Mouse (Mus musculus) hindbrain, embryonic 14.5 days (tissue): ENCODE data around the gene Tmem245. TPM values are rescaled to one million over a fixed set of nuclear protein-coding genes. Genes with fewer than 3 reads are reported as not detected.

Source experiments
- ATAC-seq: fragments of 200-750 bp; cut with Nextera tagmentation; 2 replicates; pipeline ENCODE4 v1.8.0; 2017; ENCODE audit warnings: moderate number of reproducible peaks, mild to moderate bottlenecking, moderate TSS enrichment, moderate library complexity; ENCODE audit not compliant: low FRiP score
- DNase-seq: peaks from one replicate; pipeline ENCODE4 v3.0.0-alpha.2; 2015; ENCODE audit warnings: low spot score
- H3K27ac ChIP-seq: fragments of 300-500 bp; sonication (generic); 2 replicates; pipeline ENCODE4 v1.5.1; 2014; ENCODE audit warnings: mild to moderate bottlenecking, moderate library complexity
- H3K27me3 ChIP-seq: fragments of 300-500 bp; sonication (generic); 2 replicates; pipeline ENCODE4 v1.6.1; 2014; ENCODE audit warnings: mild to moderate bottlenecking, low read length, mixed read lengths; ENCODE audit not compliant: control insufficient read depth, insufficient read depth
- H3K36me3 ChIP-seq: fragments of 300-500 bp; sonication (generic); replicated peaks from 2 replicates; pipeline ENCODE4 v1.6.1; 2014; ENCODE audit not compliant: control insufficient read depth, insufficient read depth
- H3K4me1 ChIP-seq: fragments of 300-500 bp; sonication (generic); replicated peaks from 2 replicates; pipeline ENCODE4 v1.6.1; 2014; ENCODE audit warnings: antibody characterized with exemption, low read length, mixed read lengths; ENCODE audit not compliant: control insufficient read depth, insufficient read depth
- H3K4me2 ChIP-seq: fragments of 300-500 bp; sonication (generic); replicated peaks from 2 replicates; pipeline ENCODE4 v1.6.1; 2014; ENCODE audit warnings: mild to moderate bottlenecking, moderate library complexity
- H3K4me3 ChIP-seq: fragments of 300-500 bp; sonication (generic); replicated peaks from 2 replicates; pipeline ENCODE4 v1.5.1; 2014; ENCODE audit warnings: mild to moderate bottlenecking, low read length
- H3K9ac ChIP-seq: fragments of 300-500 bp; sonication (generic); 2 replicates; pipeline ENCODE4 v1.6.1; 2014
- H3K9me3 ChIP-seq: fragments of 300-500 bp; sonication (generic); 2 replicates; pipeline ENCODE4 v1.6.1; 2016; ENCODE audit warnings: low read length; ENCODE audit not compliant: control insufficient read depth
- WGBS: fragments of 180-500 bp; shearing (Covaris S2); extraction: QIAGEN DNeasy Blood & Tissue Kit; methylation state at CpG from one replicate; pipeline ENCODE4 v1.1.7; 2014; 5-methylcytosine and 5-hydroxymethylcytosine counted together
- polyA plus RNA-seq: library from polyadenylated mRNA; unstranded; fragments of >200 nt; fragmentation: Nextera tagmentation; extraction: Ambion mirVana; gene quantifications from 2 replicates; pipeline ENCODE4 v1.2.1, GENCODE M21; 2014

Gene Tmem245
- polyA plus RNA-seq, 1 experiment from 2014 or later: 10.5 TPM

- ATAC-seq (no peak), DNase-seq (no peak)
- Histone ChIP-seq H3K27me3 (no peaks in the 10 kb centered on the region), H3K4me3 (no peak overlapping the region), H3K9me3 (no peaks in the 10 kb centered on the region), H3K4me1 (no peaks in the 10 kb centered on the region), H3K27ac (no peak overlapping the region), H3K9ac (no peak overlapping the region), H3K4me2 (no peak overlapping the region), H3K36me3 (peaks cover 19% of the 10 kb centered on the region)
- WGBS: no CpG with 5 or more reads among the region's 1 CpGs
Measured at GRCm38 (mm10) chr4:56935327-56935726, 11.9 kb downstream of the Tmem245 start.

DNA sequence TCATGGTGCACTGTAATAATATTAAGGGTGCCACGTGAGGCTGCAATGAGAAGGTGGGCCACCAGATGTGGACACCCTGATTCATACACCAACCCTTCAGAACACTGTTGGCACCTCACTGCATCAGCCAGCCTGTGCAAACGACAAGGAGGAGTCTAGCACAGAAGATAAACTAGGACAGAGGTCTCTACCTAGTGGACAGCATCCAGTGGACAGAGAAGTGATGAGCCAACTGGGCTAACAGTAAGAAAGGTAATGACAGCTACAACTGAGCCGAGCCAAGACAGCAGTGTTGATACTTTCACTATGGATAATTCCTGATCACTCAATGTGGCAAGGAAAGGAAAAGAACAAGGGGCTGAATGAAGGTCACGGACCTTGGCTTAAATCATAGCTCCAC, 14.1 kb downstream of the Tmem245 start:
- Histone ChIP-seq H3K4me3 (no peak overlapping the region), H3K4me2 (no peak overlapping the region), H3K27me3 (no peaks in the 10 kb centered on the region), H3K9ac (no peak overlapping the region), H3K36me3 (peaks cover 19% of the 10 kb centered on the region), H3K27ac (no peak overlapping the region), H3K4me1 (0 out of 2 replicates have a peak, but pooled peaks cover 4% of the 10 kb centered on the region), H3K9me3 (no peaks in the 10 kb centered on the region)
- DNase-seq (no peak), ATAC-seq (no peak)
- WGBS: 93% methylated on average over 4 of the region's 4 CpGs

- DNase-seq (no peak), ATAC-seq (no peak)
- WGBS: 42% methylated on average over 7 of the region's 7 CpGs
Measured at GRCm38 (mm10) chr4:56932096-56932495, 15.1 kb downstream of the Tmem245 start.

DNA sequence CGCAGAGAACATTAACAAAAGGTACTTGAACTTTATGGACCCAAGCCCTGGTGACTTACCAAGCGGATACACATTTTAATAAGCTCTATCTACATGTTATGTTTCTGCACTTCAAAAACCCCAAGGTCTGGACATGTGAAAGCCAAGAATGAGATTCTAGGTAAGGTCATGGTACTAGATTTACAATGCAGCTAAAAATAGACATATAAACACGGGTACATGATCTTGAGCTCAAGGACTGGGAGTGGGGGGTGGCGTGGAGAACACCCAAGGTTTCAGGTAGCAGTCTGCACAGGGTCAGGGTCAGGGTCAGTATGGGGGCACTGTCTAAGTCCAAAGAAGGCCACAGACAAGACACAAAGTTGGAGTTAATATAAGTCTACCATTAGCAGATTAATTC, 16.9 kb downstream of the Tmem245 start:
- peaks cover 28% of the 10 kb centered on the region for H3K36me3 ChIP-seq
- H3K9me3 ChIP-seq: no peaks in the 10 kb centered on the region
- DNase-seq (no peak), ATAC-seq (no peak)
- H3K4me1 ChIP-seq: 0 out of 2 replicates have a peak, but pooled peaks cover 4% of the 10 kb centered on the region
- no peak overlapping the region for H3K27ac ChIP-seq
- no peaks in the 10 kb centered on the region for H3K27me3 ChIP-seq
- no peak overlapping the region for H3K4me2 ChIP-seq
- no peak overlapping the region for H3K4me3 ChIP-seq
- no peak overlapping the region for H3K9ac ChIP-seq
- WGBS: 90% methylated on average over 4 of the region's 4 CpGs

More at GRCm38 (mm10) chr4:56932096-56932495, 15.1 kb downstream of the Tmem245 start:
- H3K4me2 ChIP-seq: no peak overlapping the region
- no peak overlapping the region for H3K27ac ChIP-seq
- H3K9me3 ChIP-seq: no peaks in the 10 kb centered on the region
- H3K4me3 ChIP-seq: no peak overlapping the region
- no peaks in the 10 kb centered on the region for H3K27me3 ChIP-seq
- no peak overlapping the region for H3K9ac ChIP-seq
- 0 out of 2 replicates have a peak, but pooled peaks cover 4% of the 10 kb centered on the region for H3K4me1 ChIP-seq
- peaks cover 23% of the 10 kb centered on the region for H3K36me3 ChIP-seq

DNA sequence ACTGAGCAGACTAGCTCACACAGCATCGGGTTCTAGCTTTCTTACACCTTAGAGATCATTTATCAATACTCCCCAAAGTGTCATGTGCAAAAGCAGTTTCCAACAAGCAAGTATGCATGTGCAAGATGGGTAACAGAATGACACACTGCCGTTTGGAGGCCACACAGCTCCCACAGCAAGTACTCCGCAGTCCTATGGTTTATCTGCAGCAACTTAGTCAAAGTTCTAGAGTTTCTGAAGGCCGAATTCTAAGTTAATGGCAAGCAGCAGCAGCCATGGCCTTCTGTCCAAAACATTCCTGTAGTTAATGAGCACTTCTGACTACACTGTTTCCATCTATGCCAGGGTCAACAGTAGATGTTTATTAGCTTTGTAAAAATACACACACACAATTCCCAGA, 20.3 kb downstream of the Tmem245 start:
- H3K27ac ChIP-seq: no peak overlapping the region
- H3K4me1 ChIP-seq: 0 out of 2 replicates have a peak, but pooled peaks cover 4% of the 10 kb centered on the region
- WGBS: 85% methylated on average over 4 of the region's 4 CpGs
- no peak overlapping the region for H3K4me2 ChIP-seq
- H3K36me3 ChIP-seq: peaks cover 46% of the 10 kb centered on the region
- H3K27me3 ChIP-seq: no peaks in the 10 kb centered on the region
- no peaks in the 10 kb centered on the region for H3K9me3 ChIP-seq
- ATAC-seq: no peak
- H3K4me3 ChIP-seq: no peak overlapping the region
- H3K9ac ChIP-seq: no peak overlapping the region
- DNase-seq: no peak

GRCm38 (mm10) chr4:56922229-56922628, 25.0 kb downstream of the Tmem245 start:
- 96% methylated on average over 11 of the region's 11 CpGs for WGBS
- Histone ChIP-seq H3K4me3 (no peak overlapping the region), H3K27me3 (no peaks in the 10 kb centered on the region), H3K27ac (no peak overlapping the region), H3K9me3 (no peaks in the 10 kb centered on the region), H3K4me1 (no peaks in the 10 kb centered on the region), H3K9ac (no peak overlapping the region), H3K4me2 (no peak overlapping the region), H3K36me3 (peaks cover 59% of the 10 kb centered on the region)
- ATAC-seq: no peak
- no peak for DNase-seq

DNA sequence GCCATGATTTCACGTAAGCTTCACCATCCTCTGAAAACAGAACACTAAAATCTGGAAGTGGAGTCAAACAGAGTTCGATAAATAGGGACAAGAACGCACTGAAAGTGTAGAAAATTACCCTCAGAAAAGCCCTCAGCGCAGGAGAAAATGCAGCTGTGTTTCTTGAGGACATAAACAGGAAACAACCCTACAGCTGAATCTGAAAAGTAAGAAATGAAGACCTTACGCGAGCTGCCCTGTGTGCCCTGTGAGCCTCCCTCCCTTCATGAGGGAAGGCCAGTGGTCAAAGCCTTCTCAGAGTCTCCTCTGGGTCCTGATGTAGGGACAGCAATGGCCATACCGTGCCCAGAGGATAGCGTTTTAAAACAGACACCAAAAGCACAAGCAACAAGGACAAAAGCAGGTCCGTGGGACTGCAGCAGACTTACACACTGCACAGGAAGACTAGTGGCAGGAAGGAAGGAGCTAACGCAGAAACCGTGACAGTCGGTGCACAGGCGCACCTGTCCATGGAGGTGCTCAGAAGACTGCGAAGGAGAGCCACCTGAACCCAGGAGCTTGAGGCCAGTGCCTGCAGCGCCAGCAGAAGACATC, 31.4 kb downstream of the Tmem245 start:
- no peak for DNase-seq
- no peaks in the 10 kb centered on the region for H3K9me3 ChIP-seq
- H3K27ac ChIP-seq: no peak overlapping the region
- ATAC-seq: no peak
- no peak overlapping the region for H3K4me3 ChIP-seq
- H3K36me3 ChIP-seq: peaks cover 55% of the 10 kb centered on the region
- H3K27me3 ChIP-seq: no peaks in the 10 kb centered on the region
- WGBS: 95% methylated on average over 15 of the region's 15 CpGs
- H3K9ac ChIP-seq: no peak overlapping the region
- no peaks in the 10 kb centered on the region for H3K4me1 ChIP-seq
- no peak overlapping the region for H3K4me2 ChIP-seq

GRCm38 (mm10) chr4:56914761-56915160, 32.5 kb downstream of the Tmem245 start:
- Histone ChIP-seq H3K9ac (no peak overlapping the region), H3K36me3 (peaks cover 60% of the 10 kb centered on the region), H3K4me3 (no peak overlapping the region), H3K4me2 (no peak overlapping the region), H3K4me1 (no peaks in the 10 kb centered on the region), H3K27ac (no peak overlapping the region), H3K9me3 (no peaks in the 10 kb centered on the region), H3K27me3 (no peaks in the 10 kb centered on the region)
- WGBS: 85% methylated on average over 1 of the region's 1 CpGs
- ATAC-seq (no peak), DNase-seq (no peak)

- Histone ChIP-seq H3K4me2 (no peak overlapping the region), H3K9ac (no peak overlapping the region), H3K9me3 (no peaks in the 10 kb centered on the region), H3K4me1 (no peaks in the 10 kb centered on the region), H3K27me3 (no peaks in the 10 kb centered on the region), H3K27ac (no peak overlapping the region), H3K36me3 (peaks cover 65% of the 10 kb centered on the region), H3K4me3 (no peak overlapping the region)
- DNase-seq (no peak), ATAC-seq (no peak)
- WGBS: 97% methylated on average over 6 of the region's 6 CpGs
Measured at GRCm38 (mm10) chr4:56914338-56914737, 32.9 kb downstream of the Tmem245 start.
